Mouse (Mus musculus): ENCODE data around the gene Foxo1. TPM values are rescaled to one million over a fixed set of nuclear protein-coding genes. Genes with fewer than 3 reads are reported as not detected.

Foxo1 gene
- polyA plus RNA-seq, 1 experiment from 2014 or later = 4.8 TPM

- H3K9ac ChIP-seq (ENCODE audit: low read length) = no peak overlapping the region
- H3K4me3 ChIP-seq (ENCODE audit: low read length) = no peak overlapping the region
- H3K36me3 ChIP-seq (ENCODE audit: control insufficient read depth, insufficient read depth, low read length) = no peaks in the 10 kb centered on the region
- peaks cover 17% of the 10 kb centered on the region for H3K4me1 ChIP-seq (replicated peaks; ENCODE audit: control insufficient read depth, insufficient read depth, low read length)
- WGBS = 12% methylated on average over 9 of the region's 9 CpGs
- H3K9me3 ChIP-seq (ENCODE audit: control insufficient read depth, low read length) = no peaks in the 10 kb centered on the region
- peak overlapping the region; percentile 58 for H3K27ac ChIP-seq (ENCODE audit: low read length)
- ATAC-seq (ENCODE audit: low read depth) = peak; percentile 77
- no peaks in the 10 kb centered on the region for H3K27me3 ChIP-seq (ENCODE audit: control insufficient read depth, insufficient read depth, low read depth, low read length)
- H3K4me2 ChIP-seq (ENCODE audit: low read depth, low read length) = no peak overlapping the region
These were observed 54.6 kb downstream of the Foxo1 start for GRCm38 (mm10) chr3:52322401-52323385.

DNA sequence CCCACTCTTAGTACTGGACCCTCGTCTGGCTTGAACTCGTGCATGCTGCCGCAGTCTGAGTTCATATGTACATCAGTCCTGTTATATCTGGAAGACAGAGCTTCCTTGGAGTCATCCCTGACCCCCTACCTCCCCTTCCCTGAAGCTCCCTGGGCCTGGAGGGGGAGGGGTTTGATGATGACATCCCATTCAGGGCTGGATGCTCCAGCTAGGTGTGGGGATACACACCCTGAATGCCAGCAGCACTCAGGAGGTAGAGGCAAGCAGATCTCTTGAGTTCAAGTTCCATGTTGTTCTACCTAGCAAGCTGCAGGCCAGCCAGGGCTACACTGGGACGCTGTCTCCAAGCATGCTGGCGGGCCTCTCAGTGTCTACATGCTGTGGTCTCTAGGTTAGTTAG is 56.9 kb downstream of the Foxo1 start:
- 0 out of 2 replicates have a peak, but pooled peaks have one; percentile 11 for ATAC-seq (ENCODE audit: low read depth)
- Histone ChIP-seq H3K36me3 (ENCODE audit: control insufficient read depth, insufficient read depth, low read length) (no peaks in the 10 kb centered on the region), H3K9ac (ENCODE audit: low read length) (no peak overlapping the region), H3K27ac (ENCODE audit: low read length) (no peak overlapping the region), H3K27me3 (ENCODE audit: control insufficient read depth, insufficient read depth, low read depth, low read length) (no peaks in the 10 kb centered on the region), H3K4me2 (ENCODE audit: low read depth, low read length) (no peak overlapping the region), H3K4me3 (ENCODE audit: low read length) (no peak overlapping the region), H3K9me3 (ENCODE audit: control insufficient read depth, low read length) (no peaks in the 10 kb centered on the region), H3K4me1 (replicated peaks; ENCODE audit: control insufficient read depth, insufficient read depth, low read length) (peaks cover 17% of the 10 kb centered on the region)
- WGBS = 96% methylated on average over 5 of the region's 5 CpGs

DNA sequence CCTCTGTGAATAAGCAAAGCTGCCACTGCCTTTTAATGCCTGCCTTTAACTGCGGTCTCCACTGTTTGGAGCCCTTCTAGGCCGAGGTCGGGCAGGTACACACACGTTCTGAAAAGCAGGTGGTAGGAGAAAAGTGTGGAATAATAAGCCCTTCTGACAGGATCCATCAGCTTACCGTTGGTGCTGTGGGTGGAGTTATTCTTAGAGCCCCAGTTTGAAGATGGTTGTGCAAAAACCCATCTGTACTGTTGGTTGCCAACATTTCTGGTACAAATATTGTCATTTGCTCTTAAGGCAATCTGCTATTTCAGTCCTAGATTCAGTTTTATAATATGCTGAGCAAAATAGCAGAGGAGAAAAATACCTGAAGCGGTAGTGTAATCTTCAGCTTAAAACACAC is 58.6 kb downstream of the Foxo1 start:
- H3K27me3 ChIP-seq (ENCODE audit: control insufficient read depth, insufficient read depth, low read depth, low read length) = no peaks in the 10 kb centered on the region
- no peak for ATAC-seq (ENCODE audit: low read depth)
- H3K4me2 ChIP-seq (ENCODE audit: low read depth, low read length) = no peak overlapping the region
- no peaks in the 10 kb centered on the region for H3K9me3 ChIP-seq (ENCODE audit: control insufficient read depth, low read length)
- H3K9ac ChIP-seq (ENCODE audit: low read length) = no peak overlapping the region
- no peaks in the 10 kb centered on the region for H3K36me3 ChIP-seq (ENCODE audit: control insufficient read depth, insufficient read depth, low read length)
- H3K4me3 ChIP-seq (ENCODE audit: low read length) = no peak overlapping the region
- H3K4me1 ChIP-seq (replicated peaks; ENCODE audit: control insufficient read depth, insufficient read depth, low read length) = peaks cover 17% of the 10 kb centered on the region
- no peak overlapping the region for H3K27ac ChIP-seq (ENCODE audit: low read length)
- WGBS = 74% methylated on average over 6 of the region's 6 CpGs

DNA sequence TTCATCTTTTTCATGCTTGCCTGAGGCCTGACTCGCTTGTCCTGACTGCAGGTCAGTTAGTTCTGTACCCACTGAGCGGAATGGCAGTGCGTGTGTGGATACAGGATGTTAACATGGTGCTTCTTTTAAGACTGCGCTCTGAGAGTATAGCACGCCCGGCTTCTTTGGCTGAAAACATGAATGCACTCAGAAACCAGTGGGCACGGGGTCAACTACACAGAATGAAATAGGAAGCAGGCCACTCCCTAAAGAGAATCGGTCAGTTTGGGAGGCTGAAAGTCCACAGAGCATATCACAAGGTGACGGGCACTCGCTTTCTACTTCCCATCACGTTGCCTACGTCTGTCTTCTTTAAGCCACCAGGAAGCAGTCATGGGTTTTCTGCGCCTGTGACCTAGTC is 59.0 kb downstream of the Foxo1 start:
- ATAC-seq (ENCODE audit: low read depth) = no peak
- no peaks in the 10 kb centered on the region for H3K9me3 ChIP-seq (ENCODE audit: control insufficient read depth, low read length)
- WGBS = 81% methylated on average over 13 of the region's 13 CpGs
- no peaks in the 10 kb centered on the region for H3K27me3 ChIP-seq (ENCODE audit: control insufficient read depth, insufficient read depth, low read depth, low read length)
- no peak overlapping the region for H3K9ac ChIP-seq (ENCODE audit: low read length)
- no peak overlapping the region for H3K4me3 ChIP-seq (ENCODE audit: low read length)
- no peak overlapping the region for H3K27ac ChIP-seq (ENCODE audit: low read length)
- H3K4me2 ChIP-seq (ENCODE audit: low read depth, low read length) = no peak overlapping the region
- H3K36me3 ChIP-seq (ENCODE audit: control insufficient read depth, insufficient read depth, low read length) = no peaks in the 10 kb centered on the region
- peaks cover 13% of the 10 kb centered on the region for H3K4me1 ChIP-seq (replicated peaks; ENCODE audit: control insufficient read depth, insufficient read depth, low read length)

GRCm38 (mm10) chr3:52331709-52332108 is 63.6 kb downstream of the Foxo1 start:
- no peak for ATAC-seq (ENCODE audit: low read depth)
- Histone ChIP-seq H3K9ac (ENCODE audit: low read length) (no peak overlapping the region), H3K4me3 (ENCODE audit: low read length) (no peak overlapping the region), H3K36me3 (ENCODE audit: control insufficient read depth, insufficient read depth, low read length) (no peaks in the 10 kb centered on the region), H3K4me1 (replicated peaks; ENCODE audit: control insufficient read depth, insufficient read depth, low read length) (no peaks in the 10 kb centered on the region), H3K27me3 (ENCODE audit: control insufficient read depth, insufficient read depth, low read depth, low read length) (no peaks in the 10 kb centered on the region), H3K27ac (ENCODE audit: low read length) (no peak overlapping the region), H3K4me2 (ENCODE audit: low read depth, low read length) (no peak overlapping the region), H3K9me3 (ENCODE audit: control insufficient read depth, low read length) (no peaks in the 10 kb centered on the region)
- 87% methylated on average over 1 of the region's 1 CpGs for WGBS

- H3K4me1 ChIP-seq (replicated peaks; ENCODE audit: control insufficient read depth, insufficient read depth, low read length) = peaks cover 29% of the 10 kb centered on the region
- H3K9me3 ChIP-seq (ENCODE audit: control insufficient read depth, low read length) = no peaks in the 10 kb centered on the region
- H3K27me3 ChIP-seq (ENCODE audit: control insufficient read depth, insufficient read depth, low read depth, low read length) = no peaks in the 10 kb centered on the region
- no peak overlapping the region for H3K9ac ChIP-seq (ENCODE audit: low read length)
- ATAC-seq (ENCODE audit: low read depth) = peak; percentile 27; the same call in 1 of the 2 replicates
- no peak overlapping the region for H3K4me2 ChIP-seq (ENCODE audit: low read depth, low read length)
- WGBS = 31% methylated on average over 4 of the region's 4 CpGs
- no peak overlapping the region for H3K27ac ChIP-seq (ENCODE audit: low read length)
- H3K4me3 ChIP-seq (ENCODE audit: low read length) = no peak overlapping the region
- no peaks in the 10 kb centered on the region for H3K36me3 ChIP-seq (ENCODE audit: control insufficient read depth, insufficient read depth, low read length)
These were observed 70.6 kb downstream of the Foxo1 start for GRCm38 (mm10) chr3:52338761-52339160.

DNA sequence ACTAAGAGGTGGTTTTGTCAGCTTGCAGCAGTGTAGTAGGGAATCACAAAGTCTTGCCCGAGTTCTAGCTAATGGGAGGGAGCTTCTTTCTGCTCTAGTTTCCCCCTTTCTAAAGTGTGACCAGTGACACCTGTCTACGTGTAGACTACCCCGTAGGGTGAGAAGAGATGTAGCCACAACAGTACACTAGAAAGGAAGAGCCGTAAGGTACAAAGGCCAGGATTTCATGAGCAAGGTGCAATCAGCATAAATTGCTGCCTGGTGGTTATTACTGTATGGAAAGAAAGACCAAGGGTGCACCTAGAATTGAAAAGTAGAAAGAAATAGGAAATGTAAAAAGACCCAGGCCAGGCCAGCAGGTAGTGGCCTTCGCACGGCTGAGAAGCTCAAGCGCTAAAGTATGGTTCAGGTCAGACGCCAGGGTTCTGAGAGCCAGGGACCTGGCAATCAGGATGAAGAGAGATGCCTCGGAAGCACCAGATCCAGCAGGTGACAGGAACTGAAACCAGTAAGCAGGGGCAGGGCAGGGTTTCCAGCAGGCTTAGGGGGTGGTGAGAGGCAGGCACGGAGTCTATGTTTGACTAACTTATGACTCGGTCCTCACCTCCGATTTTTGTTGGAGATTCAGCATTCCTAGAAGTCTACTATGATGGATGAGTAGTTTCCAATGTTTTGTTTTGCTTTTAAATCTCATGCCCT is 72.3 kb downstream of the Foxo1 start:
- peaks cover 31% of the 10 kb centered on the region for H3K4me1 ChIP-seq (replicated peaks; ENCODE audit: control insufficient read depth, insufficient read depth, low read length)
- no peak for ATAC-seq (ENCODE audit: low read depth)
- WGBS = 75% methylated on average over 12 of the region's 12 CpGs

DNA sequence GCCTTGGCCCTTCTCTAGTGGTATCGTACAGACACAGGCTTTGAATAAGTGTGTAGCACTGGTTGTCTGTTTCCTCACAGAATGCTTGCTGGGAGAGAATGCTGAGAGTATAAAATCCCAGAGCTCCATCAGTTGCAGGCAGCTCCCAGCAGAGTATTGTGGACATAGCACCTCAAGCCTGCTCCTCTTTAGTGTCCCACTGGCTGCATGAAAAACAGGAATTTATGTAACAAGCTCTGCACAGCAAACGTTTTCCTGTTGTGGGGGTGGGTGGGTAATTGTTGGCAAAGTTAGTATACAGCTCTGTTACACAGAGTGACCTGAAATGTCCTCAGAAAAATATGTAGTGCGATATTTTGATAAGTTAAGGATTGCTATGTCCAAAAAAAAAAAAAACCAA is 74.1 kb downstream of the Foxo1 start:
- H3K4me3 ChIP-seq (ENCODE audit: low read length) = no peak overlapping the region
- peaks cover 7% of the 10 kb centered on the region for H3K36me3 ChIP-seq (ENCODE audit: control insufficient read depth, insufficient read depth, low read length)
- H3K27ac ChIP-seq (ENCODE audit: low read length) = no peak overlapping the region
- H3K27me3 ChIP-seq (ENCODE audit: control insufficient read depth, insufficient read depth, low read depth, low read length) = no peaks in the 10 kb centered on the region
- no peak overlapping the region for H3K4me2 ChIP-seq (ENCODE audit: low read depth, low read length)
- ATAC-seq (ENCODE audit: low read depth) = no peak
- no peak overlapping the region for H3K9ac ChIP-seq (ENCODE audit: low read length)
- H3K4me1 ChIP-seq (replicated peaks; ENCODE audit: control insufficient read depth, insufficient read depth, low read length) = peaks cover 31% of the 10 kb centered on the region
- 40% methylated on average over 3 of the region's 3 CpGs for WGBS
- H3K9me3 ChIP-seq (ENCODE audit: control insufficient read depth, low read length) = no peaks in the 10 kb centered on the region

More for the DNA sequence above, 72.3 kb downstream of the Foxo1 start:
- peaks cover 2% of the 10 kb centered on the region for H3K36me3 ChIP-seq (ENCODE audit: control insufficient read depth, insufficient read depth, low read length)
- H3K27ac ChIP-seq (ENCODE audit: low read length) = no peak overlapping the region
- H3K9ac ChIP-seq (ENCODE audit: low read length) = no peak overlapping the region
- no peaks in the 10 kb centered on the region for H3K27me3 ChIP-seq (ENCODE audit: control insufficient read depth, insufficient read depth, low read depth, low read length)
- H3K4me2 ChIP-seq (ENCODE audit: low read depth, low read length) = no peak overlapping the region
- H3K4me3 ChIP-seq (ENCODE audit: low read length) = no peak overlapping the region
- no peaks in the 10 kb centered on the region for H3K9me3 ChIP-seq (ENCODE audit: control insufficient read depth, low read length)

GRCm38 (mm10) chr3:52342801-52343200 is 74.7 kb downstream of the Foxo1 start:
- Histone ChIP-seq H3K4me2 (ENCODE audit: low read depth, low read length) (no peak overlapping the region), H3K27me3 (ENCODE audit: control insufficient read depth, insufficient read depth, low read depth, low read length) (no peaks in the 10 kb centered on the region), H3K4me1 (replicated peaks; ENCODE audit: control insufficient read depth, insufficient read depth, low read length) (peaks cover 31% of the 10 kb centered on the region), H3K9ac (ENCODE audit: low read length) (no peak overlapping the region), H3K27ac (ENCODE audit: low read length) (no peak overlapping the region), H3K36me3 (ENCODE audit: control insufficient read depth, insufficient read depth, low read length) (peaks cover 7% of the 10 kb centered on the region), H3K4me3 (ENCODE audit: low read length) (no peak overlapping the region), H3K9me3 (ENCODE audit: control insufficient read depth, low read length) (no peaks in the 10 kb centered on the region)
- ATAC-seq (ENCODE audit: low read depth) = no peak
- 19% methylated on average over 3 of the region's 3 CpGs for WGBS
